Mouse (Mus musculus) urinary bladder, postnatal 36 days (tissue): ENCODE measurements around the gene Sacs.

Experiments
- DNase-seq, 2 experiments: peaks; one replicate each; pipeline ENCODE4 v3.0.0; 2022; ENCODE audit warnings: low spot score in 2 of 2, mixed read lengths in 1 of 2

Gene Sacs

DNA sequence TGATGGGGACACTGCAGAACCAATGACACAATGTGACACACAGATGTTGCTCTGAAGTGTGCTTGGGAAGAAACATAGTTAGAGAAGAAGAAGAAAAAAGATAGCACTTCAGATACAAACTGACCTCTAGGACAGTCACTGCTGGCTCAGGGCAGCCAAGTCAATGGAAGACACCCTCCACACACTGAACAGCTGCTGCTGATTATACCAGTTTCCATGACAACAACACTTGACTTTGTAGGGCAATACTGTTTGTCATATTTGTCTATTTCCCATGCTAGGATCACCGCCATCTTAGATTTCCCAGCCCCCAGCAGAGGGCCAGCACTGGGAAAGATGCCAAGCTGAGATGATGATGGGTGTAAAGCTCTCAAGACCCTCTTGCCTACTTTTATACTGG lies 22.7 kb downstream of the Sacs start:
- no peak for DNase-seq

DNA sequence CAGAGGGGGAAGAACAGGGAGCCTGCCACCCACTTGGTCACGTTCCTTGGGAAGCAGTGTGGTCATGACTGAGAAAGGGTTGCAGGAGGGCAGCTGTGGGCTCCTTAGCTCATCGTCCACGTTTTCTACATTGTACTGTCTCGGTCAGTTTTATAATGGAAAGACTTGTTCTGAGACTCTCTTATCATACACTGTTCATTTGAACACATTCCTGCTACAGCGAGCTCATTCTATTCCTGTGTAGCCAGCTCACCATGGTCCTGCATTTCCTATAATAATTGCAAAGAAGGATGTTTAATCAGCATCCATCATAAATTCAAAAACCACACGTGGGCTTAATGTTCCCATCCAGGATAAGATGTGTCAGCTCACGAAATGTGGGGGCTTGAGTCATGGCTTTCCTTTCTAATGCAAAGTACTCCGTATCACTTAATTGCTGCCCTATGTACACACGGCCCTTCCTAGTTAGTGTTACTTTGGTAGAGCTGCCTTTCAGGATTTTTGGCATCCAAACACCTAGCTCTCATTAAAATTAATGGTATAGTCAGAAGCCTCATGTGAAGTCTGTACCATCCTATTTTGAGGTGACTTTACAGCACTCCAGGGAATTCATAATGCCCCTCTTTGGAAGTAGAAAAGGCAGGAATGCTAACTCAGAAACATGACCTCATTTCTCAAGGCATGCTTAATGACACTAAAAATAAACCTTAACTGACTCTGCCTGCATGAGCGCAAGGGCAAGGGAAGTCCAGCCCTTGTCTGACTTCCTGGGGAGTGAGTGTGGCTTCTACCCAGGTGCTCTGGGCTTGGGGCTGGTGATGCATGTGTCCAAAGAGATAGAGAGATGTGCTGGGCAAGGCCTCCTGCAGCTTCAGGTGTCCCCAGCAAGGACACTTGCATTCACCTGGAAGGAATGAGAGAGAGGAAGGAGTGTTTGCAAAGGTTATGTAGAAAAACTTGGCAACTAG lies 23.4 kb downstream of the Sacs start:
- no peak for DNase-seq

DNA sequence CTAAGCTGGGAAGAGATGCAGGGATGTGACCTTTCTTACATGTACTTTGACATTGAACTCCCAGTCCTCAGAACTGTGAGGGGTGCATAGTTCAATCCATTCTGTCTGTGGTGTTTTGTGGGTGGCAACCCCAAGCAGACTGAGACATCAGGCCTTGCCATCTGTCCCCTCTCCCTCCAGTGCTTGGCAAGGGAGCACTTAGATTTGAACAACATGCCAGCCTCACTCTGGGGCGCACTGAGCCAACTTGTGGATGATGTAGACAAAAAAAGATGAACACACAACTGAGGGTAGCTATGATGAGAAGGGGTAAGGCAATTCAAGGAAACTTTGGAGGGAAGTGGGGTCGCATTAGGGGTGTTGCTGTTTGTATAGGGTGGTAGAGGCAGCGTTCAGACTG lies 26.2 kb downstream of the Sacs start:
- DNase-seq: no peak

DNA sequence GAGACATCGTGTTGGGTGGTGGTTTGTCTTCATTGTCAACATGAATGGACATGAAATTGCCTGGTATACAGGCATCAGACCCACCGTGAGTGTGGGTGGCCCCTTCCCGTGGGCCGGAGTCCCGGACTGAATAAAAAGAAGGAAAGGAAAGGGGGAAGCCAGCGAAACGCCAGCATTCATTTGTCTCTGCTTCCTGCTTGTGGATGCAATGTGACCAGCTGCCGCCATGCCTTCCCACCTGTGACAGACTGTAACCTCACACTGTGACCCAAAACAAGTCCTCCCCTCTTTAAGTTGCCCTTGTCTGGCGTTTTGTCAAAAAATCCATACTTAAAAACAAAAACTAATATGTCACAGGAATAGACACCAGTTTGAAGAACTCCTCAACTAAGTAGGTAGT lies 27.7 kb downstream of the Sacs start:
- DNase-seq: no peak

DNA sequence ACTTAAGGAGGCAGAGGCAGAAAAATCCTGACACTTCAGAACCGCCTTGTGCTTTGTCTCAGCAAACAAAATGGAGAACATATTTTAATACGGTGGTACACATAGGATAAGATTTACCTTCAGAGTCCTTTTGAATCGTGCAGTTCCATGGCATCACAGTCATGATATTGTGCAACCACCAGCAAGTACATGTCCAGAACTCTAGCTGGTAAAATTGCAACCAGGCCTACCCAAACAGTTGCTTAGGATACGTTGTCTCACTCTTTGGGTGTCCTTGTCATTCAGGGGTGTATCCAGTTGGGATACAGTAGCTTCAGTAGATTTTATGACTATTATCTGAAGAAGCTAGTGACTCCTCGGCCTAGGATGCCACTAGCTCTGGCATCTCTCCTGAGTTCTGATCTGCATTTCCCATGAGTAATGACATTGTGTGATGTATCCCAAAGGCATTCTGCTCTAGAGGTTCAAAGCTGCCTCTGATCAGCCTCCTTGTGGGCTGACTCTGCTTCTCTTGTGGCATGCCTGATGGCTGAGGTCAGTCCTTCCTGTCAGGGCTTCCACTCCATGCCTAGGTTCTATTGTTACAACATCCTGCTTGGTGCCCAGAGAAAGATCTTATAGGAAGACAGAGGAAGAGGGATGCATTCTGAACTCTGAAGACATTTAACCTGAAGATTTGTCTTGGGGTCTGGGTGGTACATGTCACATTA lies 33.2 kb downstream of the Sacs start:
- DNase-seq: no peak

DNA sequence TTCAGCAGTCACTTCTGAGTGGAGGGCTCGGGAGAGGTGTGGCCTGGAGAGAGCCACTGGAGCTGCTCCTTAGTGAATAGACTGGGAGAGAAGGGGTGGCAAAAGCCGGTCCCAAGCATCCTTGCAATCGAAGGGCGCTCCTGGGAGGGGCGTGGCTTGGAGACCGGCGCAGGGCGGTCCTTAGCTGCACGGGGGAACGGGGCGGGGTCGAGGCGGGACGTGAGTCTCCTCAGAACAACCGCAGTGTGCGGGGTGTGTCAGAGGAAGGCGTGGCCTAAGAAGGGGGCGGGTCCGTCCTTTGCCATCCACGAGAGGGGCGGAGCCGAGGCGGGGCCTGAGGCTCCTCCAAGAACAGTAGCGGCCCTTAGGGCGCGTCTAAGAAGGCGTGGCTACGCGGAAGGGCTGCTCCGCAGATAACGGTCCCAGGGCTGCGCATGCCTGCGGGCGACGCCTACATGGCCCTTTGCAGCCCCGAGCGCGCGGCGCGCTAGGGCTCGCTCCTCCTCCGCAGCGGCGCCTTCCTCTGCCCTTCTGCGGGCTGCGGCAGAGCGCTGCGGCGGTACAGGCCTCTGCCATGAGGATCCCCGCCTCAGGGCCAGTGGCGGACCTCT lies 34.4 kb downstream of the Sacs start:
- peak; percentile 97 to 99 for DNase-seq

DNA sequence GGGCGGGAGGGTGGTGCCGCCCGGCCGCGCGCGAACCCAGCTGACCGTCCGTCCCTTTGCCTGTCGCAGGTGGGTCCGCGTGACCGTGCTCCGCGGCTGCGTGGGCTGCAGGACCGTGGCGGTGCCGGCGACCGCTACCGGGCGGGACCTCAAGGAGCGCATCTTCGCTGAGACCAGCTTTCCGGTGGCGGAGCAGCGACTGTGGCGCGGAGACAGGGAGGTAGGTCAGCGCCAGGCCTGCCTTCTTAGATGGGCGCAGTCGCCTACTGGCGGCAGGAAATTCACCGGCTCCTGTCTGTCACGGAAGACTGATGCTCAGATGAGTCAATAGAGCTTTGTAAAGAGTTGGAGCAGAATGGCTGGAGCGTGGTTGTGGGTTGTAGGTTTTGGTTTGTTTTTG lies 35.0 kb downstream of the Sacs start:
- peak in 1 of 2 experiments; percentile 24 for DNase-seq

DNA sequence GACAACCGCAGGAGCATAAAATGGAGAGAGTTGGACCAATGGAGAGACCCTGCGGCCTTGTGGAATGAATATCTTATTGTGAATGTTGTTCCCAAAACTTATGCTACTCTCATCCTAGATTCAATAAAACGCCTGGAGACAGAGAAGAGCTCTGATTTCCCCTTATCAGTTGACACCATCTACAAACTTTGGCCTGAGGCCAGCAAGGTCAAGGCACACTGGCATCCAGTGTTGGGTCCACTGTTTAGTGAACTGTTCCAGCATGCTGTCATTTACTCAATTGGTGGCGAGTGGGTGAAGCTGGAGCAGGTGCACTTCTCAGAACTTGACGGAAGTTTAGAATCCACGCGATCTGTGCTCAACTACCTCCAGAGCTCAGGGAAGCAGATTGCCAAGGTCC lies 53.6 kb downstream of the Sacs start:
- DNase-seq: no peak

DNA sequence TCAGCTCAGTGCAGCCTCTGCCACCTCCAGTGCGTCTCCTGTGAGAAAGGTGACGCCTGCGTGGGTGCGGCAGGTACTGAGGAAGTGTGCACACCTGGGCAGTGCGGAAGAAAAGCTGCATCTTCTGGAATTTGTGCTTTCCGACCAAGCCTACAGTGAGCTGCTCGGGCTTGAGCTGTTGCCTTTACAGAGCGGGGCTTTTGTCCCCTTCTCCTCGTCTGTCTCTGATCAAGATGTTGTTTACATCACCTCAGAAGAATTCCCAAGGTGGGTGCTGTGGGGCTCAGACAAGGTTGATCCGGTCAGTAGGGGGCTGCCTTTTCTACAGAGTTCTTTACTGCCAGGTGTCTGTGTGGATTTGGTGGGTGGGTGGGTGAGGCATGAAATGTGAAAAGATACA lies 54.1 kb downstream of the Sacs start:
- DNase-seq: no peak

DNA sequence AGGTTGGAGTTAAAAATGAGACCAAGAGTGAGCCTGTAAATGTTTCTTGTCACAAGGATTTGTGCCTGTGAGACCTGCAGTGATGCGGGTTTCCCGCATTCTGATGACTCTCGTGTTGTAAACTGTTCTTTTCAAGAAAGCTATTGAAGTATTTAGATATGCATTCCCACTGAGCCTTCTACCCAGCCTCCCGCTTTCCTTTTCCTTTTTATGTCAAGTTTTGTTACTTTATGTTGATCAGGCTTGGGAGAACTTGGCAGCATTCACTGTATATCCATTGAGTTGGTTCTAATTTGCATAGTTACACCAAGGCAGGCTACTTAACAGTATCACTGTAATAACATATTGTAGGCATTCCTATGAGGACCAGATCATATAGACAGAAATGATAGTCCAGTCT lies 56.2 kb downstream of the Sacs start:
- DNase-seq: no peak

DNA sequence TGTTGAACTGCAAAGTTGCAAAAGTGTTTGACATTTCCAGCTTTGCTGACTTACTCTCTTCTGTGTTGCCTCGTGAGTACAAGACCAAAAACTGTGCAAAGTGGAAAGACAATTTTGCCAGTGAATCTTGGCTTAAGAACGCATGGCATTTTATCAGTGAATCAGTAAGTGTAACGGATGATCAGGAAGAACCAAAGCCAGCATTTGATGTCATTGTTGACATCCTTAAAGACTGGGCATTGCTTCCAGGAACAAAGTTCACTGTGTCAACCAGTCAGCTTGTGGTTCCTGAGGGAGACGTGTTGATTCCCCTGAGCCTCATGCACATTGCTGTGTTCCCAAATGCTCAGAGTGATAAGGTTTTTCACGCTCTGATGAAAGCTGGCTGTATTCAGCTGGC lies 71.9 kb downstream of the Sacs start:
- DNase-seq: no peak

DNA sequence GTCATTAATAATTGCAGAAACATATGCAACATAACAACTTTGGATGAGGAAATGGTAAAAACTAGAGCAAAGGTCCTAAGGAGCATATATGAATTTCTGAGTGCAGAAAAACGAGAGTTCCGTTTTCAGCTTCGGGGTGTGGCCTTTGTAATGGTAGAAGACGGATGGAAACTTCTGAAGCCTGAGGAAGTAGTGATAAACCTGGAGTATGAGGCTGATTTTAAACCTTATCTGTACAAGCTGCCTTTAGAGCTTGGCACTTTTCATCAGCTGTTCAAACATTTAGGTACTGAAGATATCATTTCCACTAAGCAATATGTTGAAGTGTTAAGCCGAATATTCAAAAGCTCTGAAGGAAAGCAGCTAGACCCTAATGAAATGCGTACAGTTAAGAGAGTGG lies 73.5 kb downstream of the Sacs start:
- no peak for DNase-seq

DNA sequence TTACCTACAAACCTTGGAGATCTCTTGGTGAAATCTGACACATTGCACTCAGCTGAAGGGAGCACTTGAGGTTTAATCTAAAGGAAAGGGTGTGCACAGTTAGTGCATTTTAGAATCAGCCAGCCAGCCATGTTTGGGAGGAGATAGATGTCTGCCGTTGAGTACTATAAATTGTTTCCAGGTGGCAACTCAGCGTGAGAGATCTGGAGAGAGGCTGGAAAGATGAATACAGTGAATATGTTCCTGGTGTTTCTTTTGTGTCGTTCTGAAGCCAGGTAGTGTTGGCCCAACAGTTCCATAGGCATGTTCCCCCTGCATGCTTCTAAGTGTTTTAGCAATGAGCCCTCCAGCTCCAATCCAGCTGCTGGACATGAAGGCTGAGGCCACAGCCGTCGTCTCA lies 82.9 kb downstream of the Sacs start:
- DNase-seq: no peak

DNA sequence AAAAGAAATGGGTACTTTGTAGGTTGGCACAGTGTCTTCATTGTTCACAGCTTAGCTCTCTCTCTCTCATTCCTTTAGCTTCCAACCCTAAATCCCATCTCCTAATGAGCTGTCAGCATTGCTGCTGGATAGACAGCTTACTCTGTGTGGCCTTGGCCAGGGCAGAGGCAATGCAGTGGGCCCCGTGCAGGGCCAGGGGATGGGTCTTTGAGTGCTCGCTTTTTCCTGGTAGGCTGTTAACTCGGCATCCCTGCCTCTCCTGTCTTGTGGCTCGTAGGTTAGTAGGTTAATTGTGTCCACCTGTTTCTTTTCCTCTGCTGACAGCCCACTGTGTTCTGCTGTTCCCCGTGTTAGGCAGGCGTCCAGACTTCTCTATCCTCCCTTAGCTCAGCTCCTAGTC lies 84.2 kb downstream of the Sacs start:
- no peak for DNase-seq

DNA sequence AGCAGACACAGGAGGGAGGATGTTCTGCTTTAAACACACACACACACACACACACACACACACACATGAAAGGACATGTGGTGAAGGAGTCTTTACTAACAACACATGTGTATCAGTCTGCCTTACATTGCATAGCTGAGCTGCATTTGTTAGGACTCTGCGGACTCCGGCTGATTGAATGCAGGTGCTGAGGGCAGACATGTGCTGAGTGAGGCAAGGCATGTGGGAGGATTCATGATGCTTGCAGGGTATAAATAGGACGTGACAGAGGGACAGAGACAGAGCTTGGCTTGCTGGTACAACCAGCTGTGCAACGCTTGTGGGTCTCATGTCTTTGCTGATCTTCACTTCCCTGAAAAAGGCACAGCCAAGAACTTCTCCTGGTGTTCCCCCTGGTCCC lies 85.5 kb downstream of the Sacs start:
- no peak for DNase-seq

DNA sequence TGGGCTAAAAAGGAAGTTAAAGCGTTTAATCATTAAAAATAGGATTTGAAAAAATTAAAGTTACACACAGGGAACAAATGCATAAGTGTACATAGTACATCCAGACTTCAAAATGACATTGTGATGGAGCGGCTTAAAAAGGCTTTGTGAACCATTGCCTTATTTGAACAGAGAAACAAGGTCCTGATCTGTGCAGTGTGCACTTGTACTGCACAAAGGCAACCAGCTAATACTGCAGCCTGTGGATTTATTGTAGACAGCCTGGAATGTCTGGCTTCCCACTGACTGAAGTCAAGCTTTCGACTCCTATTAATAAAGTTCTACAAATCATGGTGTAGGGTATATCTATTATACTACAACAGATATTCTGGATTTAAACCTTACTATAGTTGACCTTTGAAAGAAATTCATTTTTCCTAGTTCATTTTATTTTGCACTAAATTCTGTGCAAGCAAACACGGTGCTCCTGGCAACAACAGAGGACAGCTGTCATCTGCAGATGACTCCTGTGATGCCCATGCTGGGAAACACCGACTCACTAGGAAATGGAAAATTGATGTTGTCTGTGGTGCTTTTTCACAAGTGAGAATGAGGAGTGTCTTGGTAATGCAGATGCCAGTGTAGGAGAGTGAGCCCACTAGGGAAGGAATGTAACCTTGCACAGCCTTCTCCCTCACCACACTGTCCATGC lies 86.3 kb downstream of the Sacs start:
- DNase-seq: no peak

DNA sequence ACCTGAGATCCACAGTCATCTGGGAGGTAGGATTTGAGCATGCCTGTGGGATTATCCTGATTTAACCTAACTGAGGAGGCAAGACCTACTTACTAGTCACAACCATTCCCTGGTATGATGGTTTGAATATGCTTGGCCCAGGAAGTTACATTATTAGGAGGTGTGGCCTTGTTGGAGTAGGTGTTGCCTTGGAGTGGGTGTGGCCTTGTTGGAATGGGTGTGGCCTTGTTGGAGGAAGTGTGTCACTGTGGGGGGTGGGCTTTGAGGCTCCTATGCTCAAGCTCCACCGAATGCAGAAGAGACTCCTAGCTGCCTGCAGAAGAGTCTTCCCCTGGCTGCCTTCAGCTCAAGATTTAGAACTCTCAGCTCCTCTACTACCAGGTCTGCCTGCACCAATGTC lies 87.9 kb downstream of the Sacs start:
- DNase-seq: no peak

DNA sequence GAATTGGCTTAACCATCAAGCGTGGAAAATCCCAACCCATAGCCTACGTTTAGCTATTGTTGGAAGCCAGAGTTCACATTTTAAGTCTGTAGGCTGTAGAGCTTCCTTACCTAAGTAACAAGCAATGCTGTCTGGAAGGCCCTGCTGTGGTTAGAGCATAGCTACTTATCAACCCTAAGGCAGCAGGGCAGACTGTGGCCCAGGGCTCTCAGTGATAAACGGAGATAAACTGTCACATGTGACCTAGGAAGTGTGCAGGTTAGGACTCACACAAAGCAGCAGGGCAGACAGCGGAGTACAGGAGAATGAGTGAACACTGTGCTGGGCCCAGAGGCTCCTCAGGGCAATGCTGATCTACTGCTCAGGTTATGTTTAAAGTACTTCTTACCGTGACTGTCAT lies 91.5 kb downstream of the Sacs start:
- DNase-seq: no peak

DNA sequence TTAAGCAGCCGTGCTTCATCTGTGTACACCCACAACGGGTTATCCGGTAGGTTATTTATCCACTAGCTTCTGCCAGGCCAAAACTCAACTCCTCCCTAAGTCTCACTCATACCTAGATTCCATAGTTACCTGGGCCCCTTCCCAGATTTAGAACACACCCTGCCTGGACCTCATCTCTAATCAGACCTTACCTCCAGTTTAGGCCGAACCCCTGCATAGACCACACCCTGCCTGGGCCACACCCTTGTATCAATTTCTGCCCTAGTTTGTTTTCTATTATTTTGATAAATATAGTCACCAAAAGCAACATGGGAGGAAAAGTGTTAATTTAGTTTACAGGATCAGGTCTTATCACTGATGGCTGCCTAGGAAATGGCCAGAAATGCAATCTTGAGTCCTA lies 91.9 kb downstream of the Sacs start:
- no peak for DNase-seq

DNA sequence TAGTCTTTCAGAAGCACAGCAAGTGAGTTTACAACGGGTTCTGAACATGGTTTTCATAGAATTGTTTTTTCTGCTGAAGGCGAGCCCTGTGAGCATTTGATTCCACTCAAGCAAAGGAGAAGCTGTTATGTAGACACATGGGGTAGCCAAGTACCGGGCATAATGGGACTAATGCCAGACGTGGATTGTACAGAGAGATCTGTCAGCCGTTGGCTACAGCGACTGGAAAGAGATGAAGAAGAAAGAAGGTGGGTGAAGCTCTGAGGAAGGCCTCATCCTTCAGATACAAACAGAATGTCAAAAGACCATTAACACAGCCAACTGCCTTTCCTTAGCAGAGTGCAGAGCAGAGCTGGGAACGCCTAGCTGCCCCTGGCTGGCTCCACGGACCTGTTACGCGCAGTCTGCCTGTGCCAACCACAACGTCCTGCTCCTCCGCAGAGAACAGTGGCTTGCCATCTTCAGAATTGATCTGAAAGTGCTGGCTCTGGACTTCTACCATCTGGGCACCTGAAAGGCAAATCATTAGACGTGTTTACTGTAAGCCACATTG lies 93.8 kb downstream of the Sacs start:
- no peak for DNase-seq

DNA sequence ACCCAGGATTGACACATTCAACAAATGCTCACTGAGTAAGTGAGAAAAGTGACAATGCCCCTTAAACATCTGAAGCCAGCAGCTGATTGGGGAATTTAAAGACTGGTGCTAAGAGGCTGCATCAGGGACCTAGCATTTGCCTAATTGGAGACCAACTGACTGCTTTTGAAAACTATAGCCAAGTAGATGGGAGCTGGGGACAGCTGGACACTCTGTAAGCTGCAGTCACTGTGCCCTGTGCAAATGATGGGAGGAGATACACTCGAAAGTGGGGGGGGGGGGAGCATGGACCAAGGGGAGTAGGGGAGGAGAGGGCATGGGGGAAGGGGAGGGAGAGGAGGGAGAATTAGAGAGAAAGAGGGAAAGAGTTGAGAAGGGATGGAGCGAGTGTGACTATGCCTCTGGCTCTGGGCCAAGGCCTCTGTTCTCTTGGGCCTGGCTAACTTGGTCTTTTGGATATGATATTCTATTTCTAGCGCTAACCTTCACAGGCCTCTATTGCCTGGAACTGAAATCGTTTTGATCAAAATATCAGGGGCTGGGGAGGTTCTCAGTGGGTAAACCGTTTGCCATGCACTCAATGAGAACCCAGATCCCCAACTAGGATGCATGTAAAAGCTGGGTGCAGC lies 97.7 kb downstream of the Sacs start:
- DNase-seq: no peak
